Mouse (Mus musculus): ENCODE measurements around the gene Olfr1501.
"Not testable (repeated sequence)": the region's sequence is repeated elsewhere in the genome, so short reads cannot be mapped to it uniquely, and the experiment has no call there.

The Olfr1501 gene

DNA sequence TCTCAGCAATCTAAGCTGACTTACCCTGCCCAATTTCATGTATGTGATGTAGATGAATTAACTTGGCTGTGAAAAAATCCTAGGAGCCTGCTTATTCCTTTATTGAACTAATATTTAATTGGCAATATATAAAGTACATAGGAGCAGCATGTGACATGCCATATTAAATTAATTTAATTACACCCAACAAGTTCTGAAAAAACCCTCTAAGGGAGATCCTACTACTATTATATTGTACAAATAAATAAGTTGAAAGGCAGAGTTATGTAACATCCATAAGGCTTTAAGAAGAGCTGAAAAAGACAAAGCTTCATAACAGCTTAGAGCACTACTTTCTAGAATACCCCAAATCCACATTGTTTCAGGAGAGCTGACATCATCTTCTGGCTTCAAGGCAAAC, at the start of gene Olfr1501:
Gene Olfr1501 (minus strand): TSS at position 101 of the 400 bp plus-strand sequence.
- DNase-seq (ENCODE audit: low spot score in 2 of 2), result not testable (repeated sequence)

DNA sequence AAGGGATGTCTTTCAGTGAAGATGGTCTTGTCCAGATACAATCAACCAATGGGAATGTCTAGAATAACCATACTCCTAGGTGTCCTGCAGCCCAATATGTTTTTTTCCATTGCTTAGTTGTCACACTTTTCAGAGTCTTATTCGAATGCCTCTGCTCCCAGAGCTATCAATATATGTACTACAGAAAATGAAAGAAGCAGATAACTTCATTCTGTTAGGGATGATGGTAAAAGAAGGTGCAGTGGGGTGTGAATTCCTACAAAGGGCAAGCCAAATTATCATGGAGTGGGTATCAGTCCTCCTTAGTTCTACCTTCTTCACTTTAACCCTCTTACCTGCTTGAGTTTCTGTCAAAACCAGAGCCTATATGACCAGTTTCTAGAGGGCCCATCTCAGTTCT, 47.3 kb upstream of the Olfr1501 start, which contains the start of gene Olfr1504:
Gene Olfr1504 (minus strand): TSS at position 101 of the 400 bp plus-strand sequence.
- DNase-seq (ENCODE audit: low spot score in 2 of 2), result no peak

DNA sequence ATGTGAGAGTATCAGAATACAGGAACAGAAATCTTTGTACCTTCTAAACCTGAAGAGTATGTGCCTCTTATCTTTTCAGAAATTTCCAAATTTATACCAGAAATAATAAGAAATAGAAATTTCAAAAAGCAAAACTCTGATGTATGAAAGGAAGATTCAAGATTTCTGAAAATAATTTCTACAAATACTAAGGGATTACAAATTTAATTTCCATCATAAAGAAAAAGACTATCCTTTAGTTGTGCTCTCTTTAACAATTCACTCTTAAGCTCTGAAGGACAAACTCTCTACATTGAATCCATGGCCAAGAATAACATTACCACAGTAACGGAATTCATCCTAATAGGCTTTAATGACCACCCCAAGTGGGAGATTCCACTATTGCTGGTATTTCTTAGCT, 11.0 kb upstream of the Olfr1501 start, which contains the start of gene Olfr1502:
Gene Olfr1502 (plus strand): TSS at position 301 of the 400 bp plus-strand sequence.
- no peak for DNase-seq (ENCODE audit: low spot score in 2 of 2)

DNA sequence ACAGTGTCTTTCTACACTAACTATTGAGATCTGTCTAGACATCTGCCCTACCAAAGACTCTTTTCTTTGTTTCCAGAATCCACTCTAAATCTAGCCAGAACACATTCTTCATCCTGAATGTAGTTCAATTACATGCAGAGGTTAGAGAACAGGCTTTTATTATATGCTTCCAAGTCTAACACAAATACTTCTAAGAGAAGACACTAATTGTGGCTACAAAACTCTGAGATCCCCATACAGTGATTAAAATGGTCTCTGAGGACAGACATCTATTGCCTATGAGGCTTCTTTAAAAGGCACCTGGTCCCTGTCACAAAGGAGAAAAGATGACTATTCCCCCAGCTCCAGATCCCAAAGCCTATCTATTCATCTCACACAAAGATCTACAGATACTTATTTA, 20.1 kb downstream of the Olfr1501 start, which contains the start of gene Olfr1500:
Gene Olfr1500 (minus strand): TSS at position 101 of the 400 bp plus-strand sequence.
- DNase-seq (ENCODE audit: low spot score in 2 of 2), result no peak

DNA sequence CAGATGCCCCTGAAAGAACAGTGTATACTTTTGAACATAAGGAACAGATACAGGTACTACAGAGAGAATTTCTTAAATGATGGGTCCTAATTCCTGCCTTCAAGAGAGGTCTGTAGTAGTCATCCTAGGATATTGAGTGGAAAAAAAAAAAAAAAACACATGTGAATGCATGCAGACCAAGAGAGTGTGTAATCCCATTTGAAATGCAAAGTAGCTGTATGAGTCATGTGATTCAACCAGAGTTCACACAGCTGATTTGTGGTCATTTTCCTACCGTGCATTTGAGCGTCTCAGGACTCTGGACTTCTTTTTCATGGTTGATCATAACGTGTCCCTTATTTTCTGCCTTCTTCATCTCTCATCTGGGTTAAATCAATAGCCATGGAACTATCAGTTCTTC, 22.0 kb downstream of the Olfr1501 start:
- no peak for DNase-seq (ENCODE audit: low spot score in 2 of 2)

DNA sequence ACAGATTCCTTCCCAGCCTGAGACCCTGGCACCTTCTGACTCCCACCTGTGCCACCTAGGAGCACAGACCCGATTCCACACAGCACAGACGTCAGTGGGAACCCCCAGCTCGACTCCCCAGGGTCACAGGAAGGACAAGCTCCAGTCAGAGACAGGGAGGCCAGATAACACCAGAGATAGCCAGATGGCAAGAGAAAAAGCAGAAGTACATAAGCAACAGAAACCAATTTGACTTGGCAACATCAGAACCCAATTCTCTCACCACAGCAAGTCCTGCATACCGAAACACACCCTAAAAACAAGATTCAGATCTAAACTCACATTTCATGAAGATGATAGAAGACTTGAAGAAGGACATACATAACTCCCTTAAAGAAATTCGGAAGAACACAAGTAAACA, 29.6 kb downstream of the Olfr1501 start:
- no peak for DNase-seq (ENCODE audit: low spot score in 2 of 2)

DNA sequence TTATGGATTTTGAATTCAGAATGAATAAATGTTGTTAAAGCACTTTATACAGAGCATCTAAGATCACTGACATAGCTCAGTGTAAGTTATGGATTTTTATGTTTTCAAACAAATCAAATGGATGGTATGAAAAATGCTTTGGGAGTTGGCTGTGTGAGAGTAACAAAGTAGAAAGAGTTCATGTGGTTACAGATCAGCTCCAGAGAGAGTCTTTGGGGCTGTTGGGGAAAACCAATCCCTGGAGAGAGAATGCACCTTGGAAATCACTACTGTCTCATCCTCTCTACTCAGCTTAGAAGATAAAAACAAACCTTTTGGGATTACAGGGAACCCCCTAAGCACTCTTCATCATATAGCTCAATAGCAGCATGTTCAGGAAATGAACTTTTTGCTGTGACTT, 31.1 kb downstream of the Olfr1501 start, which contains the start of gene Olfr1499:
Gene Olfr1499 (minus strand): TSS at position 101 of the 400 bp plus-strand sequence.
- no peak for DNase-seq (ENCODE audit: low spot score in 2 of 2)

DNA sequence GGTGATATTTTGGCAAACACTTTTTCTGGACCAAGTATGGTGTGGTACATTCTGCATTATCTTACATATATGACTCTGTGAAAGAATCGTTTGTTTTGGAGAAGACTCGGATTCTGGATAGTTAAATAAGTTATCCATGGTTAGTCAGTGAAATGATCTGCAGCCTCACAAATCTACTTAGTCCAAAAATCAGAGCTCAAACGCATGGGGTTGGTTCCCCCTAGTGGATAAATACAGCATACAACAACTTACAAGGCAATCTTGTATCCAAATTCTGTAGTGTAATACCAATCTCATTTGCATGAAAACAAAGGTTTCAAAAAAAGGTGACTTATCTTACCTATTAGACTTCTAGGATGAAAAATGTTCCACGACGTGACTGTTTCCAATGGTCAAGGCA, 31.7 kb downstream of the Olfr1501 start:
- no peak for DNase-seq (ENCODE audit: low spot score in 2 of 2)

DNA sequence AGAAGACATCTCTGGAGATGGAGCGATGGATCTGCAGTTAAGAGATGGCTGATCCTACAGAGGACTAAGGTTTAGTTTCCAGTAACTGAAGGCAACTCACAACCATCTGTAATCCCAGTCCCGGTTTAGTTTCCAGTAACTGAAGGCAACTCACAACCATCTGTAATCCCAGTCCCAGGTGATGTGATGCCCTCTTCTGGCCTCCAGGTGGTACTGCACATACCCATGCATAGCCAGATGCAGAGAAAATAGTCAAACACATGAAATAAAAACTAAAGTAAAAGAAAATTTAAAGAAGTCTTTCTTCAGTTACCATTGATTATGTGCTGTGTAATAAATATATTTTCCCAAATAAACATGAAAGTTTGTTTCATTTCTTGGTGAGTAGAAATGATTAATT, 37.7 kb downstream of the Olfr1501 start:
- DNase-seq (ENCODE audit: low spot score in 2 of 2), result no peak

DNA sequence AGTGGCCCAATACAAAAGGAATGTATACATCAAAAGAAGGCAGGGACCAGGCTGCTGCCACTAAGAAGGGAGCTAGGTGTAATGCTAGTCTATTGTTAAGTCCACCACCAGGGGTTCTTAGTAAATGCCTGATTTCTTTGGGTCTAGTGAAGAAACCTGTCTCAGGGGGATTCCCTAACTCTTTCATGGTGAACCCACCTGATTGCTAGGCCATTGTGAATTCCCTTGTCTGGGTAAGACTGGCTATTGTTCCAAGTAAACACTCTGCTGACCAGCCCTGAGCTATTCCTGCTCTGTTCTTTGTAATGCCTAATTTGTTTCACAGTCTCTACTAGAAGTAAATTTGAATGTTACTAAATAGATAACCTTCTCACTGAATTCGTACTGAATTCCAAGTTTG, 45.0 kb downstream of the Olfr1501 start:
- not testable (repeated sequence) for DNase-seq (ENCODE audit: low spot score in 2 of 2)

DNA sequence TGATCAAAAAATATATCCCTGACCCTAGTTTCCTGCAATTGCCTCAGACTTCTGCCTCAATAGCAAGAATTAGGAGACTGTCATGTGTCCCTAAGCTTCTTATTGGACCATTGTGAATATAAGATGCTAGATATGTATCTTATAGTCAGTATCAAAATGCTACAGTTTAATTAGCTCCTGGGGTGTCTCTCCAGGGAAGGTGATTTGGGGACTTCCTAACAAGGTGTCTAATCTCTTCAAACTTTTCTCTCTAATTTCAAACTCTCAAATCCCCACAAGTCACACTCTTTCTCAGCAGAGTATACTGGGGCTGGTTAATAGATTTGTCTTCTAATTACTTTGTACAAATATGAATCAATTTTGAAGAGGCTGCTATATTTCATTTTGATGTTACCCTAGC, 52.4 kb downstream of the Olfr1501 start, which contains the start of gene Olfr1497:
Gene Olfr1497 (minus strand): TSS at position 101 of the 400 bp plus-strand sequence.
- DNase-seq (ENCODE audit: low spot score in 2 of 2), result no peak

Data from right cerebral cortex, postnatal 36 days (tissue).